Mouse (Mus musculus) lung, postnatal 10 days (tissue): Measurements from ENCODE around the gene Pmfbp1.
"Not testable (repeated sequence)": the region's sequence is repeated elsewhere in the genome, so short reads cannot be mapped to it uniquely, and the experiment has no call there.

Experiments used
- DNase-seq: peaks from one replicate; pipeline ENCODE4 v3.0.0; 2021

Pmfbp1 gene

GRCm38 (mm10) chr8:109493727-109494126, at the start of gene Pmfbp1:
Pmfbp1 (plus strand) TSS chr8:109494027.
- DNase-seq = no peak

GRCm38 (mm10) chr8:109446896-109447295, 46.9 kb upstream of the Pmfbp1 start:
- DNase-seq = not testable (repeated sequence)

GRCm38 (mm10) chr8:109451000-109451399, 42.8 kb upstream of the Pmfbp1 start:
- DNase-seq = no peak

GRCm38 (mm10) chr8:109455113-109455512, 38.7 kb upstream of the Pmfbp1 start:
- peak; percentile 41 for DNase-seq

- DNase-seq = no peak
These were observed 36.4 kb upstream of the Pmfbp1 start for GRCm38 (mm10) chr8:109457387-109457786.

- no peak for DNase-seq
These were observed 35.2 kb upstream of the Pmfbp1 start for GRCm38 (mm10) chr8:109458580-109458979.

- DNase-seq = no peak
These were observed 30.8 kb upstream of the Pmfbp1 start for GRCm38 (mm10) chr8:109463075-109463474.

- no peak for DNase-seq
These were observed 30.0 kb upstream of the Pmfbp1 start for GRCm38 (mm10) chr8:109463677-109464313.

- DNase-seq = peak; percentile 56
These were observed 29.4 kb upstream of the Pmfbp1 start for GRCm38 (mm10) chr8:109464451-109464891.

GRCm38 (mm10) chr8:109465056-109465455, 28.8 kb upstream of the Pmfbp1 start:
- DNase-seq = no peak

GRCm38 (mm10) chr8:109465761-109466160, 28.1 kb upstream of the Pmfbp1 start:
- DNase-seq = no peak

- no peak for DNase-seq
These were observed 26.3 kb upstream of the Pmfbp1 start for GRCm38 (mm10) chr8:109467516-109467915.

GRCm38 (mm10) chr8:109468112-109468511, 25.7 kb upstream of the Pmfbp1 start:
- DNase-seq = no peak

GRCm38 (mm10) chr8:109471876-109472275, 22.0 kb upstream of the Pmfbp1 start:
- DNase-seq = no peak

- no peak for DNase-seq
These were observed 21.4 kb upstream of the Pmfbp1 start for GRCm38 (mm10) chr8:109472400-109472799.

GRCm38 (mm10) chr8:109474442-109475121, 19.2 kb upstream of the Pmfbp1 start:
- DNase-seq = no peak

- no peak for DNase-seq
These were observed 18.4 kb upstream of the Pmfbp1 start for GRCm38 (mm10) chr8:109475436-109475835.

- DNase-seq = no peak
These were observed 15.2 kb upstream of the Pmfbp1 start for GRCm38 (mm10) chr8:109478586-109478985.

- no peak for DNase-seq
These were observed 9.1 kb upstream of the Pmfbp1 start for GRCm38 (mm10) chr8:109484741-109485140.

- no peak for DNase-seq
These were observed 8.3 kb upstream of the Pmfbp1 start for GRCm38 (mm10) chr8:109485530-109485929.

GRCm38 (mm10) chr8:109492785-109493184, 1.0 kb upstream of the Pmfbp1 start:
- DNase-seq = no peak

GRCm38 (mm10) chr8:109494601-109495000, 774 bp downstream of the Pmfbp1 start:
- DNase-seq = no peak

- DNase-seq = no peak
These were observed 3.6 kb downstream of the Pmfbp1 start for GRCm38 (mm10) chr8:109497431-109497830.

- DNase-seq = peak; percentile 68
These were observed 5.3 kb downstream of the Pmfbp1 start for GRCm38 (mm10) chr8:109499009-109499717.
